ENCODE assay signal across 10 mouse cellular contexts in genomic region chr11:101870067-101870765, GRCm38 (mm10). TPM values are rescaled to one million over a fixed set of nuclear protein-coding genes. Genes with fewer than 3 reads are reported as not detected.
DNase-seq lines count a peak whose midpoint lies in the region; ATAC-seq and TF ChIP-seq lines count a peak whose summit lies in the region.
"Had no signal": no experiment of that assay in that cellular context is flagged by ENCODE, and none has a peak within 500 bp of the region (broad histone marks: within the 10 kb centered on the region; RNA-seq: fewer than 3 reads in every experiment).

No protein-coding gene starts in this region.

- H3K27ac ChIP-seq in hindbrain, postnatal 0 days = peak overlapping the region; percentile 15; the same call in 1 of the 2 replicates
- no peak overlapping the region for H3K27ac ChIP-seq in hindbrain, embryonic 12.5 days
- H3K27ac ChIP-seq in macrophage = peak overlapping the region; percentile 17; the same call in 1 of the 2 replicates
- no peak overlapping the region for H3K27ac ChIP-seq in midbrain, embryonic 10.5 days (replicated peaks)
- H3K27ac ChIP-seq: heart, adult 2 months; neural tube, embryonic 12.5 days had no signal

- ATAC-seq in hindbrain, postnatal 0 days = no peak
- ATAC-seq in hindbrain, embryonic 12.5 days (ENCODE audit: low FRiP score) = no peak
- ATAC-seq in erythroid progenitor cell, adult 5-6 weeks (replicated peaks; ENCODE audit: low FRiP score, poor library complexity, severe bottlenecking) = no peak

- no peak for TF ChIP-seq POLR2A in brain, embryonic 14.5 days (IDR thresholded peaks at IDR 0.05; ENCODE audit: borderline replicate concordance, extremely low read depth, insufficient read depth, insufficient read length, poor library complexity, severe bottlenecking)

- H3K9ac ChIP-seq in hindbrain, postnatal 0 days (replicated peaks; ENCODE audit: low read length) = no peak overlapping the region
- H3K9ac ChIP-seq in hindbrain, embryonic 12.5 days = no peak overlapping the region
- H3K9ac ChIP-seq: neural tube, embryonic 12.5 days had no signal

- H3K27me3 ChIP-seq in hindbrain, postnatal 0 days (ENCODE audit: insufficient read depth, low read length) = no peaks in the 10 kb centered on the region
- no peaks in the 10 kb centered on the region for H3K27me3 ChIP-seq in hindbrain, embryonic 12.5 days
- H3K27me3 ChIP-seq in midbrain, embryonic 10.5 days (ENCODE audit: low read depth, poor library complexity, severe bottlenecking) = no peaks in the 10 kb centered on the region
- H3K27me3 ChIP-seq: neural tube, embryonic 12.5 days had no signal

- TF ChIP-seq CTCF in hindbrain, postnatal 0 days (IDR thresholded peaks at IDR 0.05; ENCODE audit: low read depth) = no peak
- TF ChIP-seq CTCF in brain, embryonic 14.5 days (IDR thresholded peaks at IDR 0.05; ENCODE audit: borderline replicate concordance, extremely low read depth, insufficient read depth, insufficient read length) = no peak

- peak; percentile 77 for DNase-seq in hindbrain, postnatal 0 days (ENCODE audit: low spot score)
- peak; percentile 70 for DNase-seq in brain, embryonic 14.5 days (ENCODE audit: low read depth)
- DNase-seq in layer of hippocampus, adult 9-11 months = peak; percentile 86
- DNase-seq in midbrain, embryonic 10.5 days (ENCODE audit: low spot score) = no peak
- DNase-seq in urinary bladder, adult 18-20 months (ENCODE audit: low spot score in 2 of 2) = no peak

- no peaks in the 10 kb centered on the region for H3K79me2 ChIP-seq in macrophage (ENCODE audit: inconsistent target)

- H3K9me3 ChIP-seq in hindbrain, postnatal 0 days (ENCODE audit: low read length) = no peaks in the 10 kb centered on the region
- H3K9me3 ChIP-seq in hindbrain, embryonic 12.5 days (replicated peaks) = no peaks in the 10 kb centered on the region
- H3K9me3 ChIP-seq in midbrain, embryonic 10.5 days (replicated peaks) = no peaks in the 10 kb centered on the region
- H3K9me3 ChIP-seq: neural tube, embryonic 12.5 days had no signal

- WGBS in hindbrain, postnatal 0 days = 44% methylated on average over 18 of the region's 18 CpGs
- WGBS in hindbrain, embryonic 12.5 days = 66% methylated on average over 18 of the region's 18 CpGs
- WGBS in macrophage (ENCODE audit: missing documents) = 14% methylated on average over 18 of the region's 18 CpGs
- 76% methylated on average over 18 of the region's 18 CpGs for WGBS in midbrain, embryonic 10.5 days

- peaks cover 19% of the 10 kb centered on the region for H3K4me1 ChIP-seq in hindbrain, postnatal 0 days (ENCODE audit: insufficient read depth, low read length)
- H3K4me1 ChIP-seq in hindbrain, embryonic 12.5 days = peaks cover 9% of the 10 kb centered on the region; the same call in 1 of the 2 replicates
- peaks cover 11% of the 10 kb centered on the region for H3K4me1 ChIP-seq in midbrain, embryonic 10.5 days

- H3K4me2 ChIP-seq in hindbrain, postnatal 0 days (ENCODE audit: low read depth, low read length) = no peak overlapping the region
- no peak overlapping the region for H3K4me2 ChIP-seq in hindbrain, embryonic 12.5 days (replicated peaks)
- H3K4me2 ChIP-seq: neural tube, embryonic 12.5 days had no signal

- H3K4me3 ChIP-seq in hindbrain, postnatal 0 days (ENCODE audit: low read length) = no peak overlapping the region
- H3K4me3 ChIP-seq in hindbrain, embryonic 12.5 days = no peak overlapping the region
- H3K4me3 ChIP-seq in macrophage (ENCODE audit: inconsistent target) = no peak overlapping the region
- H3K4me3 ChIP-seq in midbrain, embryonic 10.5 days = no peak overlapping the region
- H3K4me3 ChIP-seq: heart, adult 2 months; neural tube, embryonic 12.5 days had no signal

- H3K36me3 ChIP-seq in hindbrain, postnatal 0 days (ENCODE audit: insufficient read depth, low read length) = no peaks in the 10 kb centered on the region
- H3K36me3 ChIP-seq in hindbrain, embryonic 12.5 days = no peaks in the 10 kb centered on the region
- no peaks in the 10 kb centered on the region for H3K36me3 ChIP-seq in macrophage (ENCODE audit: inconsistent target)
- H3K36me3 ChIP-seq in midbrain, embryonic 10.5 days = no peaks in the 10 kb centered on the region
- H3K36me3 ChIP-seq: neural tube, embryonic 12.5 days had no signal

RNA-seq across cellular contexts. Expression of gene Meox1, which starts 24.0 kb away (rescaled TPM):
- 1.8 and 2.0 TPM in 2 replicates for total RNA-seq in hindbrain, postnatal 0 days (2014; rRNA removed)
- polyA plus RNA-seq in hindbrain, postnatal 0 days (2015; fragmentation: Nextera tagmentation; extraction: Ambion mirVana) = 0.69 and 0.73 TPM in 2 replicates
- polyA plus RNA-seq in hindbrain, embryonic 12.5 days (2016; fragmentation: Nextera tagmentation; extraction: Ambion mirVana) = 1.4 and 1.9 TPM in 2 replicates
- polyA plus RNA-seq in brain, embryonic 14.5 days (2012; rRNA removed) = 0.35 and 0.36 TPM in 2 replicates
- total RNA-seq in macrophage (2018; cell fraction: chromatin; rRNA removed) = 1 to 10 TPM in 1 of 26 experiments, not detected in 25; 1.4 TPM
- total RNA-seq in macrophage (2018; cell fraction: cytosol; rRNA removed) = not detected
- total RNA-seq in macrophage (2018; cell fraction: nucleus; rRNA removed) = not detected
- not detected in 3 replicates for polyA plus RNA-seq in macrophage (2018)
- total RNA-seq in erythroid progenitor cell, adult 5-6 weeks (2015; ENCODE audit: low replicate concordance) = not detected in 2 replicates
- not detected in 2 replicates for total RNA-seq in erythroid progenitor cell, adult 5-6 weeks (2017; ENCODE audit: low replicate concordance)
- polyA plus RNA-seq in midbrain, embryonic 10.5 days (2016; fragmentation: Nextera tagmentation; extraction: Ambion mirVana) = 0.11 and 0.30 TPM in 2 replicates

Comparison
In these comparisons a context has a peak if more than half of its experiments do, and no peak if none do; other contexts are left out.
1. H3K27ac ChIP-seq: peak in hindbrain, postnatal 0 days (single experiment) and macrophage (single experiment); none in hindbrain, embryonic 12.5 days (single experiment) and midbrain, embryonic 10.5 days (single experiment).
2. DNase-seq: peak in hindbrain, postnatal 0 days (single experiment), brain, embryonic 14.5 days (single experiment) and layer of hippocampus, adult 9-11 months (single experiment); none in midbrain, embryonic 10.5 days (single experiment) and urinary bladder, adult 18-20 months (0 of 2).